Mouse (Mus musculus) naive thymus-derived CD4-positive, alpha-beta T cell, adult 2 months (primary cell): Measurements from ENCODE around the gene Ptpn21.

ENCODE experiments used
- DNase-seq: peaks from one replicate; pipeline ENCODE4 v3.0.0-alpha.2; 2011; ENCODE audit warnings: low read depth

Ptpn21 gene

GRCm38 (mm10) chr12:98721030-98721429 lies 16.2 kb downstream of the Ptpn21 start:
- no peak for DNase-seq

GRCm38 (mm10) chr12:98720628-98721027 lies 16.6 kb downstream of the Ptpn21 start:
- DNase-seq, result no peak

GRCm38 (mm10) chr12:98716142-98716541 lies 21.1 kb downstream of the Ptpn21 start:
- no peak for DNase-seq

GRCm38 (mm10) chr12:98714757-98715156 lies 22.4 kb downstream of the Ptpn21 start:
- no peak for DNase-seq

GRCm38 (mm10) chr12:98713621-98714103 lies 23.5 kb downstream of the Ptpn21 start:
- DNase-seq, result no peak

- no peak for DNase-seq
These were observed 24.4 kb downstream of the Ptpn21 start for GRCm38 (mm10) chr12:98712819-98713218.

- DNase-seq, result no peak
These were observed 33.2 kb downstream of the Ptpn21 start for GRCm38 (mm10) chr12:98703961-98704360.

- no peak for DNase-seq
These were observed 33.7 kb downstream of the Ptpn21 start for GRCm38 (mm10) chr12:98703554-98703953.

- DNase-seq, result no peak
These were observed 35.6 kb downstream of the Ptpn21 start for GRCm38 (mm10) chr12:98701564-98701963.

- DNase-seq, result no peak
These were observed 40.0 kb downstream of the Ptpn21 start for GRCm38 (mm10) chr12:98697202-98697601.

GRCm38 (mm10) chr12:98690230-98690629 lies 47.0 kb downstream of the Ptpn21 start:
- no peak for DNase-seq

GRCm38 (mm10) chr12:98683574-98683973 lies 53.6 kb downstream of the Ptpn21 start:
- DNase-seq, result no peak

- no peak for DNase-seq
These were observed 54.0 kb downstream of the Ptpn21 start for GRCm38 (mm10) chr12:98683171-98683570.

- DNase-seq, result no peak
These were observed 55.0 kb downstream of the Ptpn21 start for GRCm38 (mm10) chr12:98682196-98682595.

- no peak for DNase-seq
These were observed 57.3 kb downstream of the Ptpn21 start for GRCm38 (mm10) chr12:98679906-98680305.

- peak; percentile 37 for DNase-seq
These were observed 59.9 kb downstream of the Ptpn21 start for GRCm38 (mm10) chr12:98677336-98677735.

- peak; percentile 9 for DNase-seq
These were observed 60.3 kb downstream of the Ptpn21 start for GRCm38 (mm10) chr12:98676861-98677260.

GRCm38 (mm10) chr12:98674627-98675143 lies 62.5 kb downstream of the Ptpn21 start:
- DNase-seq, result peak; percentile 81

- DNase-seq, result no peak
These were observed 63.3 kb downstream of the Ptpn21 start for GRCm38 (mm10) chr12:98673879-98674278.

- DNase-seq, result no peak
These were observed 66.8 kb downstream of the Ptpn21 start for GRCm38 (mm10) chr12:98670429-98670828.

GRCm38 (mm10) chr12:98669864-98670263 lies 67.3 kb downstream of the Ptpn21 start:
- DNase-seq, result no peak

- DNase-seq, result no peak
These were observed 68.1 kb downstream of the Ptpn21 start for GRCm38 (mm10) chr12:98669086-98669485.

- DNase-seq, result no peak
These were observed 68.9 kb downstream of the Ptpn21 start for GRCm38 (mm10) chr12:98668132-98668814.

GRCm38 (mm10) chr12:98662617-98663016 lies 74.6 kb downstream of the Ptpn21 start:
- no peak for DNase-seq
